Mouse (Mus musculus) MEL (cell line): Measurements from ENCODE around the gene Pip5kl1.

ENCODE experiments used
- CTCF ChIP-seq, 3 experiments: IDR thresholded peaks in 2 of 3; conservative IDR thresholded peaks in 1 of 3; 2 replicates each; pipeline ENCODE4 v1.5.1; 2011 to 2012; ENCODE audit warnings: low read length in 3 of 3, low read depth in 2 of 3, mild to moderate bottlenecking in 2 of 3, improper control_type of control experiment in 1 of 3, inconsistent platforms in 1 of 3, mixed read lengths in 1 of 3, moderate library complexity in 1 of 3; ENCODE audit not compliant: control insufficient read depth in 1 of 3, insufficient read depth in 1 of 3, poor library complexity in 1 of 3, severe bottlenecking in 1 of 3
- NELFE ChIP-seq: IDR thresholded peaks from 2 replicates; pipeline ENCODE4 v1.6.1; 2011; ENCODE audit warnings: low read depth, low read length, improper control_type of control experiment
- NRF1 ChIP-seq: IDR thresholded peaks from 2 replicates; pipeline ENCODE4 v1.6.1; 2014; ENCODE audit warnings: low read depth, mild to moderate bottlenecking, inconsistent platforms, low read length, improper control_type of control experiment, moderate library complexity; ENCODE audit not compliant: poor library complexity, insufficient read depth, severe bottlenecking
- POLR2A ChIP-seq, 2 experiments: IDR thresholded peaks; 2 replicates each; pipeline ENCODE4 v1.6.1; 2011 to 2012; ENCODE audit warnings: low read length in 2 of 2, mild to moderate bottlenecking in 2 of 2, control low read depth in 1 of 2, improper control_type of control experiment in 1 of 2, low read depth in 1 of 2, moderate library complexity in 1 of 2; ENCODE audit not compliant: control insufficient read depth in 1 of 2, insufficient read depth in 1 of 2, poor library complexity in 1 of 2
- POLR2AphosphoS2 ChIP-seq: IDR thresholded peaks from 2 replicates; pipeline ENCODE4 v1.6.1; 2011; ENCODE audit warnings: low read length, improper control_type of control experiment
- RCOR1 ChIP-seq: IDR thresholded peaks from 2 replicates; pipeline ENCODE4 v1.6.1; 2012; ENCODE audit warnings: low read depth, mild to moderate bottlenecking, inconsistent platforms, low read length, improper control_type of control experiment
- SIN3A ChIP-seq: IDR thresholded peaks from 2 replicates; pipeline ENCODE4 v1.6.1; 2012; ENCODE audit warnings: low read length, improper control_type of control experiment, inconsistent platforms
- ZC3H11A ChIP-seq: IDR thresholded peaks from 2 replicates; pipeline ENCODE4 v1.6.1; 2012; ENCODE audit warnings: low read depth, mild to moderate bottlenecking, inconsistent platforms, low read length, improper control_type of control experiment
- ZKSCAN1 ChIP-seq: IDR thresholded peaks from 2 replicates; pipeline ENCODE4 v1.6.1; 2012; ENCODE audit warnings: low read depth, mild to moderate bottlenecking, inconsistent platforms, low read length, improper control_type of control experiment, moderate library complexity

DNA sequence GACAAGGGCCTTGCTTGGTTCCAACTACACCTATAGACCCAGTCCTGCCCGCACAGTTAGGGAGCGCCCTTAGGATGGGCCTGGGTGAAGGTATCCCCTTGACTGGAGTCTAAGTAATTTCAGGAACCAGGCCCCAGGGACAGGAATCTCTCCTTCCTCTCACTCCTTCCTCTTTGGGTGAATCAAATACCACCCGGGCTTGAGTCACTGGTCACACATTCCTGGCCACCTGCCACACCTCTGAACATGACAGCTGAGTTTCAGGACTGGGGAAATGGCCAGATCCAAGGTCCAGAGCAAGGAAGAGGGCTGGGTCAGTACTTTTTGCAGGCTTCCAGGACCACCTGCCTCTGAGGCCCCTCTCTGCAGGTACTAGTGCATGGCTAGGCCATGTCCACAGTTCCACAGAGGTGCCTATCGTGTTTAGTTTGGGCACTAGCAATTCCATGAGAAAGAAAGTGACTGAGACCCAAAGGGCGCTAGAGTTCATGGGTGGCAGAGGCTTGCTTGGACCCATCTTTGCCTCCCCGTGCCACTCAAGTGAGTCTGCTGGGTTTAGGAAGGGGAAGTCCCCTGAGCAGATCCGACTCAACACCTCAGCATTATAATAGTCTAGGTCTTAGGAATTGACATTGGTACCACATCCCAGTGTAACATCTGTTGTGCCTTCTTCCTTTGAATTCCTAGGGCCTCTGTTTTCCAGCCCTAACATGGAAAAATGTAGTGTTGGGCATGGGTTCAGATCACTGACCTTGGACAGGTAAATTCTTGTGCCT, 26.4 kb upstream of the Pip5kl1 start:
- no peak for TF ChIP-seq POLR2AphosphoS2
- TF ChIP-seq CTCF (IDR thresholded peaks at IDR 0.05 in 2 of 3, conservative IDR thresholded peaks at IDR 0.05 in 1 of 3; ENCODE audit: control insufficient read depth in 1 of 3, insufficient read depth in 1 of 3, low read depth in 2 of 3, low read length in 3 of 3, poor library complexity in 1 of 3, severe bottlenecking in 1 of 3), result no peak
- no peak for TF ChIP-seq ZC3H11A
- TF ChIP-seq ZKSCAN1, result no peak
- no peak for TF ChIP-seq NRF1
- TF ChIP-seq POLR2A (IDR thresholded peaks at IDR 0.05; ENCODE audit: control insufficient read depth in 1 of 2, insufficient read depth in 1 of 2, low read depth in 1 of 2, low read length in 2 of 2, poor library complexity in 1 of 2), result no peak
- no peak for TF ChIP-seq RCOR1
- no peak for TF ChIP-seq NELFE
- TF ChIP-seq SIN3A, result no peak
